Mouse (Mus musculus) lung, adult 18-20 months (tissue): ENCODE data around the gene Eif3b.
A peak's percentile ranks its signal among the peaks of the same experiment; 100 is the strongest.
"Not testable (repeated sequence)": the region's sequence is repeated elsewhere in the genome, so short reads cannot be mapped to it uniquely, and the experiment has no call there.

ENCODE experiments used
- DNase-seq, 2 experiments: peaks; one replicate each; pipeline ENCODE4 v3.0.0; 2022; ENCODE audit warnings: mixed read lengths in 2 of 2

Eif3b gene

DNA sequence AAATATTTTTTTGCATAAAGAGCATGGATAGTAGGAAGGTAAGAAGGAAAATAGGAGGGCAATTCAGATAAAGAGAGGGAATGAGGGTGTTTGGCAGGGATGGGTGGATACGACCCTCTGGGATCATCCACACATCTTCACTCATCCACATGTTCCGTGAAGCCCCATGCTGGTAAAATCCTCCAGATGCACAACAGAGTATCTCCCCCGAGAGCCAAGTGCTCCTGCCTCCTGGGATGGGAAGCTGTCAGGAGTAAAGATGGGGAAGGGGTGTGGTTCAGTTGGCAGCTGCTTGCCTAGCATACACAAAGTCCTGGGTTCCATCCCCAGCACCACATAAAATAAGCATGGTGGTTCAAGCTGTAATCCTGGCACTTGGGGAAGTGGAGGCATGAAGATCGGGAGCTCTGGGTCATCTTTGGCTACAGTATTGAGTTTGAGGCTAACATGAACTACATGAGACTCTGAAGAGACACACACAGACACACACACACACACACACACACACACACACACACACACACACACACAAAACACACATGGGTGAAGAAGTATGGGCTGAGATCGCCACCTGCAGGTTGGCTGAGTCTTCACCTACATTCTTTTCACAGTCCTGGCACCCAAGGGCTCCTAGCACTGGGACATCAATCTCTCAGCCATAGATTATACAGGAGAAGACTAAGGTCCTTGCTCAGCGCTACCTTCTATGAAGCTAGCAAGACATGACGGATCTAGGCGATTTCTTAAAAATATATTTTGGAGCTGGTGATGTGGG is 22.8 kb upstream of the Eif3b start:
- DNase-seq: peak in 1 of 2 experiments; percentile 44

DNA sequence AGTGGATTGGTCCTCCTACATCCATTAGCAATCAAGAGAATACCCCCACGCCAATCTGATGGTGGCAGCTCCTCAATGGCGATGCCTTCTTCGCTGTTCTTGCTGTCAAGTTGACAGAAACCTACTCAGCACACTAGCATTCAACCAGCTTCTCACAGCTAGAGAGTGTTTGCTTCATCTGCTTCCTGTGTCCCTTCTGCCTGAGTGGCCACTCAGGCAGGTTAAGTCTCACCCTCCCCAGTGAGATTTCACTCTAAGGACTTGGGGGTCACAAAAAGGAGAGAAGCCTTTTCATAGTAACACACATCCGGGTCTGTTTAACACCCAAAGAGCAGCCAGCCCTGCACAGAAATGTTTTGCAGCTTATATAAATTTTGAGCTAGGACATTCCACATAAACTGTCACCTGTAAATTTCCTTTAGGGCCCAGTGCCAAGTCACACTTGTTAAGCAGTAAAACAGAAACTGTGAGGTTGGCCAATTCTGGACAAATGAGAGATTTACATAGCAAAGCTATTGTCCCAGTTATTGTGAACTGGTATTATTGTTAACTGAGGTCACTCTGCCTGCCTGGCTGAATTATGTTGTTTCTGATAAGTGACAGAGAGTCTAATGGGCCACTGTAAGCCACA is 16.4 kb upstream of the Eif3b start:
- DNase-seq: peak in 1 of 2 experiments; percentile 63

DNA sequence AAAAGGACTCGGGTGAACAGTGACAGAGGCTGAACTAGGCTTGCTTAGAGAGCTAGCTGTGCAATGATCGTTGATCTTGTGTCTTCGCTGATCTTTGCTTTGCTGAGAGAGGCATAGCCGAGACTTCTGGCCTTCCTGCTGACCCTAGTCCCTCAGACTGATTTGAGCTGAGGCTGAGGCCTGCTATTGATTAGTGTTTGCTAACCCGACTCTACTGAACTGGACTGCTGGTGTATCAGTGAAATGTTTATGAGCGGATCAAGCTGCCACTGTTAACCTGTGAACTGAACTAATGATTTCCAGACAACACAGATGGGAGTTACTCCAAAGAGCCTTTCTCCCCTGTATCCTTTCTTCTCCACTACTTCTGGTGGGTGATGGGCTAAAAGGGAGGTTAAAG is 14.0 kb upstream of the Eif3b start:
- no peak for DNase-seq

DNA sequence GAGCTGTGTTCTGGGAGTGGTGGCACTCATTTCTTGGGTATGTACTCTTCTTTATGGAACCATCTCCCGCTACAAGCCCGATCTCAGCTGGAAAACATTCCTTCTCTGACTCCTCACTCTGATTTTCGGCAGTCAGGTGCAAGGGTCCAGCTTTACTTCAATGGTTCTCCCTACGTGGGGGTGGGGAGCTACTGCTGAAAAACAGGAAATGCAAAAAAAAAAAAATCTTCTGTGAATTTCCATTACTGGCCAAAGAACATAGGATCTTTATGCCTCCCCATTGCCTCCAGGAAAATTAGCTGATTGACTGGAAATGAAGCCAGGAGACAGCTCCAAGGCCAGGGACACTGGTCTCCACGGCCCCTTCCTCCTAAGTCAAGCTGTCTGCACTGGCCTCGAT is 12.5 kb upstream of the Eif3b start:
- DNase-seq: no peak

DNA sequence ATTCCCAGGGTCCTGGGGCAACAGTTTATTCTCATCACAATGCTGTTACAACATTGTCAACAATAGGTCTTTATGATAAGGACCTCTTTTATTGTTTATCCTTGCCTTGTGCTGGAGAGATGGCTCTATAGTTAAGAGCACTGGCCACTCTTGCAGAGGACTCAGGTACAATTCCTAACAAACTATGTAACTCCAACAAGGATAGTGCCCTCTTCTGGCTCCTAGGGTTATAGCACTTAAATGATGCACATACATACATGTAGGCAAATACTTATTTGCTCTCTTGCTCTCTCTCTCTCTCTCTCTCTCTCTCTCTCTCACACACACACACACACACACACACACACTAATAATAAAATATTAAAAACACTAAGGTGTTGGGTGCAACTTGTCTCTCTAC is 10.3 kb upstream of the Eif3b start:
- no peak for DNase-seq

DNA sequence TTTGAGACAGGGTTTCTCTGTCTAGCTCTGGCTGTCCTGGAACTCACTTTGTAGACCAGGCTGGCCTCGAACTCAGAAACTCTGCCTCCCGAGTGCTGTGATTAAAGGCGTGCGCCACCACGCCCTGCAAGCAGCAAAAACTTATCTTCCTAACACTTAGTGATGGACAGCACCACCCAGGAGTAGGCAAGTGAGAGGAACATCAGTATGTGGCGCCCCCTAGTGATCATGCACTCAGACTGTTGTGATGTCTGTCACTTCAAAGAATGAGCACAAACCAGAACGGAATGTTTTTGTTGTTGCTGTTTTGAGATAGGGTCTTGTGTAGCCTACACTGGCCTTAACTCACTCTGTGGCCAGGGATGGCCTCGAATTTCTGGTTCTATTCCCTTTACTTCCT is 7.8 kb upstream of the Eif3b start:
- peak; percentile 56 to 65 for DNase-seq

DNA sequence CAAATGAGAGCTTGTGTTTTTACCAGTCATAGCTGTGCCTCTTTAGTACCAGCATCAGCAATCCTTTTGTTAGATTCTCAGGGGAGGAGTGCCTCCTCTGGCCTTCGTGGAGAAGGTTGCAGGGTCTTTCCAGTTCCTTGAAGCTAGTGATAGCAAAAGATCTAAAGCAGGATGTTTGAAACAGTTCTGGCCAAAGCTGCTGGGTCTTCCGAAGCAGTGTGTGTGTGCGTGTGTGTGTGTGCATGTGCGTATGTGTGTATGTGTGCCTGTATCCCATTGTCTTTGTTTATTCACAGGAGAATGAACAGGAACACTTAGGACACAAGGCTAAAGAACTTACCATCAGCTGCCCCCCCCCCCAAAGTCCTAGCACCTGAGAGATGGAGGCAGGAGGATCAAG is 4.5 kb upstream of the Eif3b start:
- DNase-seq: no peak

DNA sequence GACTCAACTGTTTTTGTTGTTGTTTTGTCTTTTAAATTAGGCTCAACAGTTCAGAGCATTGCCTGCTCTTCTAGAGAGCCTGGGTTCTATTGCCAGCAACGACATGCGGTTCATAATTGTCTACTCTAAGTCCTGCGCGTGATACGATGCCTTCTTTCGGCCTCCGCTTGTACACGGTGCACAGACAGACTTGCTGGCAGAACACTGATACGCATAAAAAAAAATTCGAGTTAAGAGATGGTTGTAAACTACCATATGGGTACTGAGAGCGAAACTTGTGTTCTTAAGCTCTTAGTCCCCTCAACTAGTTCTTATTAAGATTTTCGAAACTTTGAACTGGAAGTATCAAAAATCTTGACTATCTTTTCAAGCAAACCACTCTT is 1.0 kb upstream of the Eif3b start:
- no peak for DNase-seq

DNA sequence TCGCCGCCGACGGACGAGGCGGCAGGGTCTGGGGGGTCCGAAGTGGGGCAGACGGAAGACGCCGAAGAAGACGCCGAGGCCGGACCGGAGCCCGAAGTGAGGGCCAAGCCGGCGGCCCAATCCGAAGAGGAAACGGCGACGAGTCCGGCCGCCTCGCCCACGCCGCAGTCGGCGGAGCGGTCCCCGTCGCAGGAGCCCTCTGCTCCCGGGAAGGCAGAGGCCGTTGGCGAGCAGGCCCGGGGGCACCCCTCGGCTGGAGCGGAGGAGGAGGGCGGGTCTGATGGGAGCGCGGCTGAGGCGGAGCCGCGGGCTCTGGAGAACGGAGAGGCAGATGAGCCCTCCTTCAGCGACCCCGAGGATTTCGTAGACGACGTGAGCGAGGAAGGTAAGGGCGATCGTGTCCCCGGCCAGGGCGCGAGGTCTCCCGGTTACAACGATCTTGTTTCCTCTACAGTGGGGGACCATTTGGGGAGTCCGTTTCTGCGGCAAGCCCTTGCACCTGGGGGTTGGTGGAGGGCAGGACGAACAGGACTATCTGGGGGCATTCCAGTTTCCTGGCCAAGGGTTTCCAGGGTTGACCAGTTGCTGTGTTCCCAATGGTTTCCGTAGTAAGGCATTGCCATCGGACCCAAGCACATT is 433 bp downstream of the Eif3b start:
- DNase-seq: peak in 1 of 2 experiments; percentile 36

DNA sequence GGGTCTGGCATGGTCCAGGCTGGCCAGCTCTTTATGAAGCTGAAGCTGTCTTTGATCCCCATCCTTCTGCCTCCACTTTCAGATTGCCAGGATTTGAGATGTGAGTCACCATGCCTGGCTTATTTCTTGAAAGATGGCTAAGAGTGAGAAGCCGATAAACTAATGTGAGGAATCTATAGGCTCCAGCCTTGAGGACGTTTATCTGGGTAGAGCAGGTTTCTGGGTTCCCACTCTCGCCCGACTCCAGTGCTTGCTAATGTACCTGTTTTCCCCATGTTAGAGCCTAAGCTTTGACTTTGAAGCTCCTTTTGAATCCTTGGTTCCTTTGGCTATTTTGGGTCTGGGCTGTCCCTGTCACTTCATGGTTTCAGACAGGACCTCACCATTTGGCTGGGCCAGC is 1.5 kb downstream of the Eif3b start:
- DNase-seq: no peak

DNA sequence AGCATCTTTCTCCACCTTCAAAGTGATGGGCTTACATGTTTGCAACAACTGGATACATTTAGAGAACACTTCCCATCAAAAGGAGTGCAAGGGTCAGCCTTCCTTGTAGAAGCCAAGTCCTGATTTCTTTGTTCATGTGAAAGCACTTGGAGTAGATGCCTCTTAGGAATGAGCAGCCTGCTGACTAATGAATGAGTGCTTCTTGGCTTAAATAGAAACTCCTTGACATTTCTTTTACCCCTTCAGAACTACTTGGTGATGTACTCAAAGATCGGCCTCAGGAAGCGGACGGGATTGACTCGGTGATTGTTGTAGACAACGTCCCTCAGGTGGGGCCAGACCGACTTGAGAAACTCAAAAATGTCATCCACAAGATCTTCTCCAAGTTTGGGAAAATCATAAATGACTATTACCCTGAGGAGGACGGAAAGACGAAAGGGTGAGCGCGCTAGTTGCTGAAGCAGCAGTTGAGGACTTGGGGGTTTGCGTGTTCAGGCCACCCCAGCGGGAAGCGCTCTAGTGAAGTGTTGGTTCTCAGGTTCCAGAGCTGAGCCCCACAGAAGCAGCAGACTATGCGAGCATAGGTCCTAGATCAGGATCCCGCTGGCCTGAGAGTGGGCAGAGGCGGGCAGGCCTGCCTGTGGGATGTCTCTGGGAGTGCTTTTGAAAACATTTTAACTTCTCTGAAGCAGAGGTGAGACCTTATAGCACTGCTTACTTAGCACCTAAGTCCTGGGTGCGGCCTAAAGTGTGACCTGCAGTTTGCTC is 6.1 kb downstream of the Eif3b start:
- DNase-seq: peak; percentile 41 to 59

DNA sequence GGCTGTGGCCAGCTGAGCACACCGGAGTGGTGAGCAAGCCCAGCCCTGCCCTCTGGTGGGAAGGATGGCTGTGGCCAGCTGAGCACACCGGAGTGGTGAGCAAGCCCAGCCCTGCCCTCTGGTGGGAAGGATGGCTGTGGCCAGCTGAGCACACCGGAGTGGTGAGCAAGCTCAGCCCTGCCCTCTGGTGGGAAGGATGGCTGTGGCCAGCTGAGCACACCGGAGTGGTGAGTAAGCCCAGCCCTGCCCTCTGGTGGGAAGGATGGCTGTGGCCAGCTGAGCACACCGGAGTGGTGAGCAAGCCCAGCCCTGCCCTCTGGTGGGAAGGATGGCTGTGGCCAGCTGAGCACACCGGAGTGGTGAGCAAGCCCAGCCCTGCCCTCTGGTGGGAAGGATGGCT is 20.0 kb downstream of the Eif3b start:
- not testable (repeated sequence) for DNase-seq

DNA sequence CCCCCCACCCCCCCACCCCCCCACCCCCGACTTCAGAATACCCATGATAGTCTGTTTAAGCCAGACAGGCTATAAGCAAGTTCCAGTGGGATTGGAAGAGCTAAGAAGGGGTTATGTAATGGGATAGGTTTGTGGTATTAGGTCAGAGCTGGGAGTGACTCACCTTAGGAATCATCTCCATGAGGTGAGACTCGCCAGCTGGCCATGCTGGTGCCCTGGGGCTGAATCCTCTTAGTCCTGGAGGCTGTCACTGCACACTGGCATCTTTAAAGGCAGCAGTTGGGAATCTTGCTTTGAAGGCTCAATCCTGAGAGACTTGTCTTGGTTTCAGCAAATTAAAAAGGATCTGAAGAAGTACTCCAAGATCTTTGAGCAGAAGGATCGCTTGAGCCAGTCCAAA is 22.3 kb downstream of the Eif3b start:
- no peak for DNase-seq

DNA sequence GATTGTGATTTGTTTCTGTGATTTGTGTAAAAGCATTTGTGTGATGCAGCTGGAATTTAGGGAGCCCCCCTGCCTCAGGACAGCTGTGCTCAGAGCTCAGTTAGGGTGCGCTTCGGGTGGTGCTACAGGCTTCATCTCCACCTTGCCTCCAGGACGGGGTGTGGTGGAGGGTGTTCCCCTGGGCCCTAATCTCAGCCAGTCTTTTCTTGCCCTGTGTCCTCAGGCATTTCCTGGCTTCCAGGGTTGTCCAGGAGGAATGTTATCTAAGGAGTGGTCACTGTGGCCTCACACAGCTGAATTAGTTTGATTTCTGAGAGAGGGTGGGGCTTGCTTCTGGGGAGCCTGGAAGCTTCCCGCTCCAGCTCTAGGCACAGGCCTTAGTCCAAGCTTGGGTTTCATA is 24.9 kb downstream of the Eif3b start:
- DNase-seq: peak; percentile 23 to 46

DNA sequence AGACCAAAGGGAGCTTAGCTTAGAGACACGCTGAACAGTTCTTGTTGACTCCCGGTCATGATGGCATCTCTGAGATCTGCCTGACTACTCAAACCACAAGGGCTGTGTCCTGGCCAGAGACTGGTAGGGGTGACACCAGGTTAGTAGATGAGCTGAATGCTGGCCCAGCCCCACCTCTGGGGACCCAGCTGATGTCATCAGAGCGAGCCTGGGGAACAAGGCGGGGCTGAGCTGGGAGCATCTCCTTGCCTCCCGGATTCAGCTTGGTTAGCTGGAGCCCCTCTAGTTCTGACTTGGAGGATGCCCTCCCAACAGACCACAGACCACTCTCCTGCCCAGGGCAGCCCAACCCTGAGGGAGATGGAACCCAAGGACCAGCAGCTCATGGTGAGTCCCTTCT is 26.2 kb downstream of the Eif3b start, which contains the start of gene Gm4869:
Gm4869 (plus strand) TSS at position 301 of the 400 bp plus-strand sequence.
- DNase-seq: no peak

DNA sequence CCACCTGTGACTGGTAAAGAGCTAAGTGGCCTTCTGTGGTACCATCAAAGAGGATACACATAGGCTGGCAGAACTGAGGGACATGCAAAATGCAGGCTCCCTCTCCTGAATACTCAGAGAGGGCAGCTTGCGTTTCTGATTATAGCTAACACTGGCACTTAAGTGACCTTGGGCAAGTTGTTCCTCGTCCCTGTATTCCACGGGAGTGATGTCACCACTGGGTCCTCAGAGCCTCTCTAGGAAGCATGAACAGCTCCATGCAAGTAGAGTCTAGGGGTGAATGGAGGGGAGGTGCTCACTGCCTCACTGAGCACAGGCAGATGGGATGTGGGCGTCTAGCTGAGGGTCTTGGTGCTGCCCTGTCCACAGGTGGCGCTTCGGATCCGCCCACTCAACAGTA is 26.9 kb downstream of the Eif3b start:
- DNase-seq: no peak

DNA sequence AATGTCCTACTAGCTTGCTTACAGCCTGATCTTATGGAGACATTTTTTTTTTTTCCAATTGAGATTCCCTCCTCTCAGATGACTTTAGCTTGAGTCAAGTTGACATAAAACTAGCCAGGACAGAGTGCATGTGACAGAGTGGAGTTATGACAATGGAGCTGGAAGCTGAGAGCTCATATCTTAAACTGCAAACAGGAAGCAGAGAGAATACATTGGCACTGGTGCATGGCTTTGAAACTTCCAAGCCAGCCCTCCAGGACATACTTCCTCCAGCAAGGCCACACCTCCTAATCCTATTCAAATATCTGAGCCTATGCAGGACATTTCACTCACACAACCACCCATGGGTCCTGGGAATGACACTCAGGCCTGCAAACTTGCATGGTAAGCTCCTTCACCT is 35.4 kb downstream of the Eif3b start:
- no peak for DNase-seq

DNA sequence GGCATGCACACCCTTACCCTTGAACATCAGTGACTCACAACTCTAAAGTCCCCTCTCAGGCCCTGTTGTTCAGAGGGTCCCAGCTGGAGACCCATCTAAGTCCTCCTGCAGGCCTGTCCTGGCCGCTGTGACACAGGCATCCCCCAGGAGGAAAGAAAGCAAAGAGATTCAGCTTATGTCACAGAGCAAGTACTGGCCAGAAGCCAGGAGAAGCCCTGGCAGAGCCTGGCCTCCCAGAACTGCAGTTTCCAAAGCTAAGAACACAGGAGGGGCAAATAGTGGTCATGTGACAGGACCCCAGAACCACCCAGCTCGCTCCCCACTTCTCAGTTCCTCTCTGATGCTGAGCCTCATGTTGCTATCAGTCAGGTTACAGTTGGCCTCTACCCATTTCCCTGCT is 36.3 kb downstream of the Eif3b start:
- DNase-seq: no peak

DNA sequence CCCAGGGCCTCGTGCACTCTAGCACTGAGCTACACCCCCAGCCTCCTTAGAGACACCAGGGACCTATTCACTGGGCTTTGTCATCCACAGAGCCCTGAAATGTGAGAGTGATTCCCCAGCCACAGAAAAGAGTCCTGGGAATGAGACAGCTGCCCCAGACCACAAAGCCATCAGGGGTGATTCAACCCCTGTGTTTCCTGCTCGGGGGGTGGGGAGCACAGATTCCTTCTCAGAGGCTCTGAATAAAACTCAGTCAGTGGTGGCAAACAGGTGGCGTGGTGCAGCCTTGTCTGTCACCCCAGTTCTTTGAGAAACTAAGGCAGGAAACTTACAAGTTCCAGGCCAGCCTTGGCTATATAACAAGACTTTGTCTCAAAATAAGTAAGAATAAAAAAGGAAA is 42.3 kb downstream of the Eif3b start:
- DNase-seq: no peak

DNA sequence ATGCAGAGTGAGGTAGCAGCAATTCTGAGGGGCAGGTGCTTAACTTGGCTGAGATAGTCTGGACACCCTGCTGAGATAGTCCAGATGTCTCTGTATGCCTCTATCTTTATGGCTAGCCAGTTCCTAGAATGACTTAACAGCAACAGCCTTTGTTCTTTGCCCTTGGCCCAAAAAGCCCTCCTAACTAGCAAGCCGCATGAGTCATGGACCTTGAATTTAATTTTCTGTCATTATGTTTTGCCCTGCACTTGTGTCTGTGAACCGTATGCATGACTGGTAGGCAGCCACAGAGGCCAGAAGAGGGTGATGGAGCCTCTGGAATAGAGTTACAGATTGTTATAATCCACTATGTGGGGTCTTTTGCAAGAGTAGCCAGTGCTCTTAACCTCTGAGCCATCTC is 44.0 kb downstream of the Eif3b start:
- not testable (repeated sequence) for DNase-seq

DNA sequence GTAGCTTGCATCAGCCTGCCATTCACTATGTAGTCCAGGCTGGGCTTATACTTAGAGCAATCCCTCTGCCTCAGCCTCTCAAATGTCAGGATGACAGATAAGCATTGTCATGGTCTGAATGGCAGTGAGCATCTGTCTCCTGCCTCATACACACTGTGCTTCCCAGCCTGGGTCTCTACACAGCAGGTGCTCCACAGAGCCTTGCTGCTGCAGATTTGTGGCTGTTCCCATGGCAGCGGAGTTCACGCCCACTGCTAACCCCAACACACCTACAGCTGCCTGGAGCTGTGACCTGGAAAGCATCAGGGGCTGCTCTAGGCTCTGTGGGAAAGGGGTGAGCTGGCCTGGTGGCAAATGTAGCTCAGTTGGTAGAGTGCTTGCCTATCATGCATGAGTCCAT is 45.8 kb downstream of the Eif3b start:
- no peak for DNase-seq

DNA sequence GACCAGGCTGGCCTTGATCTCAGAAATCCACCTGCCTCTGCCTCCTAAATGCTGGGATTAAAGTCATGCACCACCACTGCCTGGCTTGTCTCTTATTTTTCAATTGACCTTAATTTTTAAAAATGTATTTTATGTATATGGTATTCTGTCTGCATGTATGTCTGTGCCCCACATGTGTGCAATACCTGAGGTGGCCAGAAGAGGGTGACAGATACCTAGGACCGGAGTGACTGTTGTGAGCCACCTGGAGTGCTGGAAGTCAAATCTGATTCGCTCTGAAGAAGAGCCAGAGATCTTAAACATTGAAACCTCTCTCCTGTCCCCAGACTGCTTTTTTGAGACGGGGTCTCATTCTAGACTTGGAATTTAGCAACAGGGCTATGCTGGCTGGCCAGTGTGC is 53.2 kb downstream of the Eif3b start:
- DNase-seq: no peak

DNA sequence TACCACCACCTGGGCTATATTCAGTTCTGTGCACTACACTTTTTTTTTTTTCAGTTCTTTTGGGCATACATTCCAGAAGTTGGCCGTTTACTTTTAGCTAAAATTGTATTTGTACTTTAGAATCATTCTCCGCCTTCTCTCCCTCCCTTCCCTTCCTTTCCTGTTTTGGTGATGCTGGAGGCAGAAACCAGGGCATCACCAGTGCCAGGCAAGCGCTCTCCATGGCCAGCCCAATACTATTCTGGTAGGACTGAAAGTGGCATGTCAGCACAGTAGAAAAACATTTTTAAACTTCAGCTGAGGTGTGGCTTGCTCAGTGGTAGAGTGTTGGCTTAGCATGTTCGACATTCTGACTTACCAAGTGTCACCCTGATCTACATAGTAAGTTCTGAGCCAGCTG is 62.3 kb downstream of the Eif3b start:
- DNase-seq: no peak
